Mouse (Mus musculus): ENCODE data around the gene Serpina3m.
"Not testable (repeated sequence)": the region's sequence is repeated elsewhere in the genome, so short reads cannot be mapped to it uniquely, and the experiment has no call there.

Serpina3m gene

DNA sequence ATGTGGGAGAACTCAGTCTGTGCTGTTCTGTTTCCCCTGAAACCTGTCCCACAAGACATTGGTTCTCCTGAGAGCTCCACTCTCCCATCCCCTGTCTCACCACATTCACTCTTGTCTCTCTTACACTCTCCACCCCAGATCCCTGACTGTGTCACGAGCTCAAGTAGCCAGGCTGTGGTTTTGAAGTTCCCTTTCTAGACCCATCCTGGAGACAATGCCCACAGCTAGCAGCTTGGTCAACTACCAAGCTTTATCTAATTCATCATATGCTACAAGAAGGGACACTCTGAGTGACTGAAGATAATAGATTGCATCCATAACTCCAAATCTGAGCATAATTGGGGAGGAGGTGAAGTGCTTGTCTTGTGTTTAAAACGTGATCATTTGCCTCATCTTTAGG lies 52.8 kb downstream of the Serpina3m start:
- DNase-seq = not testable (repeated sequence)

DNA sequence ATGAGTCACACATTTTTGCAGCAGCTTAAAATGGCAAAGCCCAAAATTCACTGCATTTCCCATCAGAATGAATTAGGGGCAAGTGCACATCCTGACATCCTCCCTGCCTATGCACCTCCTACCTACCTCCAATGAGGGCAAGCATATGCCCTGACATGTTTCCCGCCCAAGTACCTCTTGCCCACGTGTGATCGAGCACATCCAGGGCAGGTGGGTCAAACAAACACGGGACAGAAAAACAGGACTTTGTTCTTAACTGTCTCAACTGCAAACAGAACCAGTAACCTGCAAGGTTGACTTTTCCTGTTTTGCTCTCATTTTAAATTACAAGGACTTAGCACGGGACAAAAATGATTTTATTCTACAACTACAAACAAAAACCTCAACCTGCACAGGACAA lies 65.7 kb downstream of the Serpina3m start:
- DNase-seq = no peak

DNA sequence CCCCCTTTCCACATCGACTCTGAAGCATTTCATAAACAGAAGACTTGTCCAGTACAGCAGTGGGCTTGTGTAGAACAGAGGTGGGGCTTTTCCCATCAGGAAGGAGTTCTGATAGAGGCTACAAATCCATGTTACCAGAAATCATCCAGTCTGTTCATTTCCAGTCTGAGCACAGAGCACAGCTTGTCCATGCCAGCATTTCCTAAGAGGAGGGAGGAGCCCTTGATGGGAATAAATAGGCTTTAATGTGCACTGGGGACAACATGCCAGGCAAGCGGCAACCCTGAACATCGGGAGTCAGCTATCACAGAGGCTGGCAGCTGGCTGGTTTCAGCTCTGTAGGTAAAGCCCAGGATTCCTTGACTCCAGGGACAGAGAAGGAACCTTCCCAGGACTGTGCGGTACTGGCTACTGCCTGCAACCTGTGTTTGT lies 68.2 kb downstream of the Serpina3m start, which contains the start of gene Serpina3n:
Gene Serpina3n, plus strand, starts transcription at position 276 of the 432 bp plus-strand sequence.
- DNase-seq = peak; percentile 63

DNA sequence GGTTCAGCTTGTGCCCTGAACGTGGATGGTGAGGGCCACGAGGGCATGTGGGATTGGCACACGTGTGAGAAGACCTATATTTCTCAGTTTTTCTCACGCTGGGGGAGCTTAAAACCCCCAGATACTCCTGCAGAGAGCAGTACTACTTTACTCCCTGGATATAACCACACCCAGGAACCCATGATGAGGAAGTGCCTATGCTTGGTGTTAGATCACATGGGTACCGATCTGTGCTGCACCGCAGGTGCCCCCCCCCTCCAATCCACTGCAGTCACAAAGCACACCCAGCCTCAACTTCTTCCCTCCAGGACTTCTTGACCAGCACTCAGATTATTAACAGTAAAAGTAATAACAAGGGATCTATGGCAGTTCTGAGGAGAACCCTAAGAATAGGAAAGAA lies 74.2 kb downstream of the Serpina3m start:
- DNase-seq = no peak

DNA sequence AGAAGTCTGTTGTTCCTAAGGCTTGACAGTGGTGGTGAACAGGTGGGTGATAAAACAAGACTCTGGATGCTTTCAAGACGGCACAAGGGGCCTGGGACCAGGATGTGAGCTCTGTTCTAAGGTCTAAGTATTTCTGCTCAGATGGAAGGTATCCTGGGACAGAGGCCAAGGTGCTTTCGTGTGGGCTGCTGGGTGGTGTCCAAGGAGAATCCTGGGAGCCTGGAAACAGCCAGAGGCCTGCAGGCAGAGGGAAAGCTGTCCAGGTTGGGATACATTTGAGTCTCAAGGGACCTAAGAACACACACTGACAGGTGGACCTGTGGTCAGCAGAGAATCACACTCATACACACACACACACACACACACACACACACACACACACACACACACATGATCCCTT lies 76.3 kb downstream of the Serpina3m start:
- DNase-seq = no peak

DNA sequence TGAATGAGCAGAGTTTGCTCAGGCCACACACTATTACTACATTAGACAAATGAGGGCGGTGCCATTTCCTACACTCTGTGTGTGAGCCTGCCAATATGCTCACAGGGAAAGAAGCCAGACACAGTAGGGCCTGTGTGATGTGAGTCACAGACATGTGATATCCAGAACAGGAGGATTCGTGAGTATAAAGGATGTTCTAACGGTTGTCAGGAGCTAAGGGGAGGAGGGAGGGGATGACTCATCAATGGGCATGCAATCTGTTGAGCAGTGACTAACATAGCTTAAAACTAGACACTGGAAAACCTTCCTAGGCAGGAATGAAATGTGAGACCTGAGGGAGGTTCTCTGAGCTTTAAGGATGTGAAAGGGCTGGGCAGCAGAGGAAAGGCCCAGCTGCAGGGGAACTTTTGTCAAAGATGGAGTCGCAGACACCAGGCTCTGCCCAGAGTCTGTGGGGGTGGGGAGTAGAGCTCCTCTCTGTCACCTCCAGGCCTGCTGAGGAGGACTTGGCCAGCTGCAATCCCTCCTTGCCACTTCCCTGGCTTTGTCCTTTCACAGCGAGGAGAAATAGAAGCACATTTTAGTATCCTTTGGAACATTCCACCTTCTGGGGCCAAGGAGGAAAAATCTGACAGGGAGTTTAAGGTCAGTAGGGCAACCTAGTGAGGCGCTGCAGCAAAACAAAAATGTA lies 77.5 kb downstream of the Serpina3m start:
- peak; percentile 92 for DNase-seq

DNA sequence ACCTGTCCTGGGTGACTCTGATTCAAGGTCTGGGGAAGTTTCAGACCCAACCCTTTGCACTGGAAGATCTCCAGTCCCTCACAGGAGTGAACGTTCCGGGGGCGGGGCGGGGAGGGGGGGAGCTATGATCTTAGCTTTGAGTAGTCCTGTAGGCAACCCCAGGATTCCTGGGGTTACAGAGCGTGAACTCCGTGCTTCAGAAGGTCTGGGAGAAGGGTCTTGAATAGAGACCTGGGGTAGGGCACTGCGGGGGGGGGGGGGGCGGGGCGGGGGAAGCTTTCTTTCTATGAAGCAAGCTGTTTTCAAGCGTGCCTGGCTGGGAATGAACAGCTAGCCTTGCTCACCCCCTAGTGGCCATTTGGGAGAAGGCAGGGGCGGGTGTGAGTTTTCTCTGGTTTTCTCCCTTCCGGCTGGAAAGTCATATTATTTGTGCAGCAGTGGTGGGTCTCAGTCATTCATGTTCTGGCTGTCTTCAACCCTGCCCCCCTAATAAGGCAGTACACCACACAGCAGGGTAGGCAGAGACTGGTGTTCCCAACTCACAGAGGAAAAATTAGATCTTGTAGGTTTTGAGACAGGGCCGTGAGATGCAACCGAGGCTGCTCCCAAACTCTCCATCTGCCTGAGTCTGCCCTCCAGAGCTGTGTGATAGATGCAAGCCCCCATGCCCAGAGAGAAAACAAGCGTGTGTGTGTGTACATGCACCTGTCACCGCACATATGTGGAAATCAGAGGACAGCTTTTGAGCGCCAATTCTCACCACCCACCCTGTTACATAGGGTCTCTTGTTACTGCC lies 80.3 kb downstream of the Serpina3m start:
- DNase-seq = peak; percentile 63

DNA sequence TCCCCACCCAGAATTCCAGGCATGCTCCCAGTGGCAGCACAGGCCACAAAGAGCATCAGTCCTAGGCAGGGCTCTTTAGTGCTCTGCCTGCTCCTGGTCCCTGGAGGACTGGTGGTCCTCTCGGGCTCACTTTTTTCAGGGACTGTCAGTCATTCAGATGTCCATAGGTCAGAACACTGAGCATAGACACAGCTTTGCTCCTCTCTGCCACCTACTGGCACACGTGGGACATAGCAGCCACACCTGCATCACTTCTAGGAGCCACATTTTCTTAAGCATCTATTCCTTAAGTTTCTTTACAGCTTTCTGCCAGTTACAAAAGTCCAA lies 80.8 kb downstream of the Serpina3m start:
- DNase-seq = no peak

DNA sequence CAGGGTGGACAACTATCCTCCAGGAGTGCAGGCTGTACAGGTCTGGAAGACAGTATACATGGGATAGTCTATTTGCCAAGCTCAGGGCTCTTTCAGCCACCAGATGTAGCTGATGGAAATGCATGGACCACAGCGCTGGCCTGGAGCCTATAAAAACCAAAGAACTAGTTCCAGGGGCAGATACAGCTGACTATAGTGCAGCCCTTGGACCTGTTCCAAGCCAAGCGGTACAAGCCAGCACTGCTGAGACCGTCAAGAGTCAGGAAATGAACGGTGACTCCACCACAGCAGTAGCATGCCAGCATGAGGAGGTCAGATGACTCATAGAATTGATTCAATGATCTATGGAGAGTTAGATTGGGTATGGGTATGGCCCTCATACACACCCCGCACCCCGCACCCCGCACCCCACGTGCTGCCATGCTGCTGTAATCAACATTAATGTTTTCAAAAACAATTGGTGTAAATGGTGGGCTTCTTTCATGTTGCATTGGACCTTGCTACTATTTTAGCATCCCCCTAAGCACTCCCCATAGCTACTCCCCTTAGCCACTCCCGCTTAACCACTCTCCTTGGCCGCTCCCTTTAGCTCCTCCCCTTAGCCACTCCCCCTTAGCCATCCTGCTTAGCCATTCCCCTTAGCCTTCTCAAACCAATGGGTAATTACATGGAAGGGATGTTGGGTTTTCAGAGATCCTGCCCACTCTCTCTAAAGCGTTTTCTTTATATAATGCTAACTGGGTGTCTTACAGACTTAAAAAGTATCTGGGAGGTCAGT lies 84.5 kb downstream of the Serpina3m start:
- DNase-seq = no peak

DNA sequence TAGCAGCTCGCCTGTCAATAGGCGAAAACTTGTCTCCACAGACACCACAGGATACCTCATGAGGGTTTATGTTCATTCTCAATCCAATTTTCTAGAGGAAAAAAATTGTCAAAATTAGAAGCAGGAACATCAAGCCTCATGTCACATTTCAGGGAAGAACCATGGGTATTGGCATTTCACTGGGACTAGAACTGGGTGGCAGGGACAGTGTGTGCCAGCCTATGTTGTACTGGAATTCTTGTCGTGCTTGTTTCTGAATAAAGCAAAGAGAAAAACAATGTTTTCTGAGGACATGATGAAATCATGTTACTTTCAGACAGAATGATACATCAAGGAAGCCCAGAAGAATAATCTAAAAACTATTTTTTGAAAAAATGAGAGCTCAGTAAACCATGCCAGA lies 87.3 kb downstream of the Serpina3m start:
- DNase-seq = no peak

DNA sequence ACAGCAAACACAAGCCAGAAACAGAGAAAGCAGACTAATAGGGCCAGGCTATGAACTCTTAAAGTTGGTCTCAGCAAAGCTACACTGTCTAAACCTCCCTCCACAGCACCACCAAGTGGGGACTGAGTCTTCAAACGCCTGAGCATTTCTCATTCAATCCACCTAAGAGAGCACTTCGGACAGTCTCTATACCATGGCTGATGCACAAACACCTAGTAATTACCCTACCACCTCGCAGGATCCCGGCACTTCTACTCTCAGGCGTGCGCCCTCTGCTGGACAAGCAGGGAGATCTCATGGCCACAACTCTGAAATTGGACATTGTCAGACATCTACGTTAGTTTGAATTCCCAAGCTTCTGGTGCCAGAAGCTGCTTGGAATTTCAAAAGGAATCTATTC lies 88.6 kb downstream of the Serpina3m start:
- DNase-seq = no peak

DNA sequence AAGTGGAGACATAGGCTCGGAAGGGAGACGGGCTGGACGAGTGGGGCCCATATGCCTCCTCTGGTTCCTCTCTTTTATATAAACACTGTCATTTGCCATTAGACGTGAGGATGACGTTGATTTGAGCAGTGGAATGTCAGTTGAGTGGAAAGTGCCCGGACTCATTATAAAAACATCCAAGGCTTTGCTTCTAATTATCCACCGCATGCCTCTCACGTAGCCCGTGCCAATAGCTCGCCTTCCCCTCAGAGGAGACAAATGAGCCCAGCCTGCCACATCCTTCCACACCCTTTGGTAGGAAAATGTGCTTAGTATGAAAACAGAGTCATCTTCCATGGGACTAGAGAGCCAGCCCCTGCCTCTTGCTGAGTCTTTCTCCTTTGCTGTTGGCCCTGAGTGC lies 93.1 kb downstream of the Serpina3m start:
- no peak for DNase-seq

DNA sequence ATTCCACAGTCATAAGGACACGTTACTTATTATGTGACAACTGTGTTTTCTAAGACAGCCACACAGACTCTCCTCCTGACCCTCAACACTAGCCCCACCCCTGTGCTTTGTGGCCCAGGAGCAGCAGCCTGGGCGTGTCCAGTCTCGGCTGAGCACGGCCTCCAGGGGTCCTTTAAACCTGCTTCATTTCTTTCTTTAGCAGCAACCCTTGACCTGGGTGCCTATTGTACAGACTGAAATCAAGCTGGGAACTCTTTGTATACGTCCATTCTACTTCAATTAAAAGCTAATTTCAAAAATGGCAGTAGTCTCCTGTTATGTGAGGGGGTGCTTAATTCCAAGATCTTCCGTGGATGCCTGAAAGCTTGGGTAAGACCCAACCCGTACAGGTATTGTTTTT lies 94.9 kb downstream of the Serpina3m start:
- DNase-seq = no peak

DNA sequence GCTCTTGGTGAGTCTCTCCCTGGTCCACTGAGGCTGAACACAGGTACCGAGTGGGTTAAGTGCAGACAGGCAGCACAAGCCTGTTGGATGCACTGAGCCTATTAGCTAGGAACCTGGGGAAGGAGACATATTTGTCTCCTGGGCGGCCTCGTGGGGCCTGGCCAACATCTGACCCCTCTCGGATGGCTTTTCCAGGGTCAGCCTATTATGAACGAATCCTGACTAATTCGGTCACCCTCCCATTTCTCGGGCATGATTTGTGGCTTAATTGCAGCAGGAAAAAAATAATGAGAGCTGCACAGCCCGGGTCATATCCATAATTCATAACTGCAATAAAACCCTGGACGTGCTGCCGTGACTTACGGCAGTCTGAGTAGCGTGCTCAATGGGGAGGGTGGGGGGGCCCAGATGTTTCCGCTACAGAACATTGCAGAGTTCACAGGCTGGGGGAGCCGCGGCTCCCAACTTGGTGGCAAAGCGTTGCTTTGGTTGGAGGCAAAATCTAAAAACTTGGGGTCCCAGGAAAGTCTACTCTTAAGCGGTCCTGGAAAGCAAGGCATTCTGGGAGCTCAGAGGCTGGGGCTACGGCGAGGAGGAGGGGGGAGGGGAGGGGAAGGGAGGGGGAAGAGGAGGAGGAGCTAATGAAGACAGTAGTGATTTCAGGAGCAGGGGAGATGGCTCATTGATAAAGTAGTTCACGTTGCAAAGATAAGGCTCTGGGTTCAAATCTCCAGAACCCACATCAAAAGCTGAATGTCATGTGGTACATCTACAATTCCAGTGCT lies 95.9 kb downstream of the Serpina3m start:
- DNase-seq = no peak

DNA sequence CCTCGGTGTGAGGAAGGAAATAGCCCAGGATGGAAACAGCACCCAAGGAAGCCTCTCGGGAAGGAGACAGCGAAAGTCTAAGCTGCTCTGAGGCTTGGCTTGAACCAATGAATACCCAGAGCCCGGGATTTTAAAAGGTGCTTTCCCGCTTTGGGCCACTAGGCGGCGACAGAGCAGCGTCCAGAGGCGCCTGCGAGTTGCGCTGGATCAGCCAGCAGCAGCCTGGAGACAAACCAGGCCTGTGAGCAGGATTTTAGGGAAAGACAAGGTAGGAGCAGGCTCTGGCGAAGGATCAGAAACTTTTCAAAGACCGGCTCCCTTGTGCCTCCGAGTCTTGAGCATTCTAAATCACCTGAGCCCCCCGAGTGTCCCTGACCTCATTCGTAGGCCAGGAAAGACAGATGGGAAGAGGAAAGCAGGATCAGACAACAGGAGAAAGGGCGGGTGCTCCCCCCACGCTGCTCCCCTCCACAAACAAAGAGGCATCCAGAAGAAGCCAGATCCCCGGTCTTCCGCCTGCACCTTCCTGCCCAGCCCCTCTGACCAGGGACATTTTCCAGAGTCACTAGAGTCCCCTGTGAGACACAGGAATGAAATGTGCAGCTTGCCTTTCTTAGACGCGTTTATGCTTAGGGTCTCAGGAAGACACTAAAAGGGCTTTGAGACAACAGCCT lies 101.9 kb downstream of the Serpina3m start:
- DNase-seq = peak; percentile 70

DNA sequence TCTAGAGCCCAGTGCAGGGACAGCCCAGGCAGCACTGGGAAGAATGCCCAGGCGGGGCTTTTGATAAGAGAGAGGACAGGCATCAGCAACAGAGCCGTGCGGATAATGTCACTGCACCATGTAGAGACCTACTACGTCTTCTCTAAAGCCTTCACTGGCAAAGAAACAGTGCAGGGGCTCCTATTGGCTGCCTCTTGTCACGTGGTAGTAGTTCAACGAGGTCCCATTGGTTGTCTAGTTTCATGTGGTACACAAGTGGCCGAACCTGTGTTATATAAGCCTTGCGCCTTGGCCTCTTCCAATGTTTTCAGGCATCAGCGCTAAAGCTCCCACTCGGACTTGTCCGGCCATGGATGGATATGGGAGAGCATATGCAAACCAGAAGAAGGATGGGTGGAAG lies 105.4 kb downstream of the Serpina3m start:
- DNase-seq = no peak
